Mouse (Mus musculus): ENCODE data around the gene Erc2. TPM values are rescaled to one million over a fixed set of nuclear protein-coding genes. Genes with fewer than 3 reads are reported as not detected.
A peak's percentile ranks its signal among the peaks of the same experiment; 100 is the strongest.

Erc2 gene
- total RNA-seq, 2 experiments from 2014 or later: 203 to 224 TPM

DNA sequence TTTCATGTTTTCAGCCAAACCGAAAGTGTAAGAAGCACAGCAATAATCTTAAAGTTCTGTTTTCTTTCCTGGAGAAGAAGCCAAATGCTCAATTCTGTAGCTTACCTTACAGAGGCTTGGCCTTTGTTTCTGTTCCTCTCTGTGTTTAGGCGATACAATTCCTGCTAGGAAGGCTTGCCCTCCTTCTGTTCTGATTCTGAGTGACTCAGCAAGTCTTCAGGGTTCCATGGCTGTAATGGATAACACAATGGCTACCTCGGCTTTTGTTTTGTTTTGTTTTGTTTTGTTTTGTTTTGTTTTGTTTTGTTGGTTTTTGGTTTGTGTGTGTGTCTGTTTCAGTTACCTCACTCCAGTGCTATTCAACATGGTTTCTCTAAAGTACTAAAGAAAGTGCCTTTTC, 757.9 kb downstream of the Erc2 start:
- no peak for DNase-seq (ENCODE audit: extremely low spot score in 1 of 2, low spot score in 2 of 2)
- H3K27ac ChIP-seq: no peak overlapping the region
- no peak for TF ChIP-seq CTCF (IDR thresholded peaks at IDR 0.05)
- intact Hi-C loops (cut with DNase I): no loop called here
- no peak overlapping the region for H3K4me3 ChIP-seq

DNA sequence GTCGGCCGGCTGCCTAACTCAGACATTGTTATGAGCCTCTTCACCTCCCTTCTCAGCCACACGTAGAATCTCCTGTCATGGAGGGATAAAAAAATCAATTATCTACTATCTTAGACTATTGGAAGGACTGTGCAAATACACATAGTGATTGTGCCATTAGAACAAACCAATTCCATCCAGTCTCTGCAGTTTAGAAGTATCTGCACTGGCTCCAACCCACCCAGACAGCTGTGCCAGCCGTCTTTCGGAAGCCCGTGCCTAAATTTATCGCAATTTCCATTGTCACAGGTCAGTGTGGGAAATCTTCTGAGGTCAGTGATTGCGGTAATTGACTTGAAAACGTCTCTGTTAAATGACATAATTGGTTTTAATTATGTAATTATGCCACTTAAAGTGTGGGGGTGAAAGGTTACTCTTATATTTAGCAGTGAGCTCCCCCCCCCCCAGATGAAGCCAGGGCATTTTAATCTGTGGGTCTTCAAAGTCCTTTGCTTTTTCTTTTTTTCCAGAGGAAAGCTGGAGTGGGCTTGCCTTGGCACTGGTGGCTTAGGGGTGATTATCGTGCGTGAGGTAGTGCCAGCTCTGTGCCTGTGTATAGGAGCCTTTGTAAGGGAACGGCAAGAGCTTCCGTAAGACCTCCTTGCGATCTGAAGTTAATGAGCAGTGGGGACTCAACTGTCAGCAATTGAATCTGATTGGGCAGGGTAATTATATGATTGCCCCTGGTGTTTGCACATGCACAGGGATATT, 759.7 kb downstream of the Erc2 start:
- no peak for DNase-seq (ENCODE audit: extremely low spot score in 1 of 2, low spot score in 2 of 2)
- no peak overlapping the region for H3K4me3 ChIP-seq
- intact Hi-C loops (cut with DNase I): no loop called here
- H3K27ac ChIP-seq: no peak overlapping the region
- no peak for TF ChIP-seq CTCF (IDR thresholded peaks at IDR 0.05)

DNA sequence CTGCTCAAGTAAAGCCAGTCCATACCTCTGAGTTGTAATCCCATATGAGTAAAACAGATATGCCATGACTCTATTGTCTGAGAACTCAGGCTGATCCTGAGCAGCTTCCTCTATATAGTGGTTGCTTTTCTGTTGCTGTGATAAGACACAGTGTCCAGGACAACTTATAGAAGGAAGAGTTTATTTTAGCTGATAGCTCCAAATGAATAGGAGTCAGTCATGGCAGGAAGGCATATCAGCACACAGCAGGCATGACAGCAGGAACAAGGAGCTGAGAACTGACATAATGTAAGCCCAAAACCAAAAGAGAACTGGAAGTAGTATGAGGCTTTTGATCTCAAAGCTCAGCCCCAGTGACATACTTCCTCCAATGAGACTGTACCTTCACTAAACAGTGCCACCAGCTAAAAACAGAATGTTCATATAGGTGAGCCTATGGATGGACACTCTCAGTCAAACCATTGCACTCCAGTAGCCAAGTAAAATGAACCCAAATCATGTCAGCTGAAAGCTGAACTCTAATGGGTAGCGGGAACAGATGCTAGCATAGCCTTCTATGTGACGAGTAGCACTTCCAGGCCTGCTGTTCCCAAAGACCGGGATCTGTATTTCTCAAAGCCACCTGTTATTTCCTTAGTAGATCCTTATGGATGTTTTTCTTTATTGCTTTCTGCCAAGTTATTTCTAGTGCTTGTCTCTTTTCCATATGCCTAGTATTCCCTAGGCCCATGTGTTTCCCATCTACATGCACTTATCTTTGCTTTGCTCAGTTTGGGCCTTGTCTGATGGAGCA, 764.8 kb downstream of the Erc2 start:
- Histone ChIP-seq H3K4me3 (no peak overlapping the region), H3K27ac (no peak overlapping the region)
- no peak for TF ChIP-seq CTCF (IDR thresholded peaks at IDR 0.05)
- DNase-seq (ENCODE audit: extremely low spot score in 1 of 2, low spot score in 2 of 2): no peak
- intact Hi-C loops (cut with DNase I): no loop called here

DNA sequence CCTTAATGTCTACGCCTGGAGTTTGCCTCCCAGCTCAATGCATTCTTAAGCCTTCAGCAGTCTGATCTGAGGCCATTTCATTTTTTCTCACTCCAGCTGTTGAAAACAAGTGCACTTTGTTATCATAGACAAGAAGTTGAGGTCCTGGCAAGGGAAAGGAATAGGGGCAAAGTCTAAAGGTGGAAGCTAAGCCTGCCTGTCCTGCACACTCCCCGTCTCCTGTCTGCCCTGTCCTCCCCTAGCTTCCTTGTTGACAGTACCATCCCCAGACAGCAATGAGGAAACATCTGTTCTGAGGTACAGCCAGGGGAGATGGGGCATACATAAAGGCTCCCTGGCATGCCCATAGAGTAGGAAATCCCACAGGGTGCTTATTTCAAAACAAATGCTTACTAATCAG, 776.7 kb downstream of the Erc2 start:
- Histone ChIP-seq H3K27ac (no peak overlapping the region), H3K4me3 (no peak overlapping the region)
- intact Hi-C loops (cut with DNase I): no loop called here
- TF ChIP-seq CTCF (IDR thresholded peaks at IDR 0.05): no peak
- no peak for DNase-seq (ENCODE audit: extremely low spot score in 1 of 2, low spot score in 2 of 2)

DNA sequence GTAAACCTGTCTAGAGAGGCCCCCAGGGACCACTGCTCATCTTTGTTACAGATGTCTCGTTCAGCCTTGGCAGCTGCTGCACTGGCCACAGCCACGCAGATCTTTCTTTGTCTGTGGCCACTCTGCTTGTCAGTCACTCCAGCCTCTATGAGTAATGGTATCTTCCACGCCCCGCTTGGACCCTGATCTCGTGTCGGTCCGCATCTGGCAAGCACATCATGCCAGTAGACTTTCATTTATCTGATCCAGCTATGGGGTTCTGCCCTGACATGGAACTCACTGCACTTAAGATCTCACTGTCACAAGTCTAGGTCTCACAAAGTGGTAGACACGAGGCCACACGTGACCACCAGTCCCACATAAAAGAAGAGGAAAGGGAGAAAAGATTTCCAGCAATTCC, 777.7 kb downstream of the Erc2 start:
- no peak for TF ChIP-seq CTCF (IDR thresholded peaks at IDR 0.05)
- intact Hi-C loops (cut with DNase I): no loop called here
- Histone ChIP-seq H3K4me3 (no peak overlapping the region), H3K27ac (no peak overlapping the region)
- no peak for DNase-seq (ENCODE audit: extremely low spot score in 1 of 2, low spot score in 2 of 2)

DNA sequence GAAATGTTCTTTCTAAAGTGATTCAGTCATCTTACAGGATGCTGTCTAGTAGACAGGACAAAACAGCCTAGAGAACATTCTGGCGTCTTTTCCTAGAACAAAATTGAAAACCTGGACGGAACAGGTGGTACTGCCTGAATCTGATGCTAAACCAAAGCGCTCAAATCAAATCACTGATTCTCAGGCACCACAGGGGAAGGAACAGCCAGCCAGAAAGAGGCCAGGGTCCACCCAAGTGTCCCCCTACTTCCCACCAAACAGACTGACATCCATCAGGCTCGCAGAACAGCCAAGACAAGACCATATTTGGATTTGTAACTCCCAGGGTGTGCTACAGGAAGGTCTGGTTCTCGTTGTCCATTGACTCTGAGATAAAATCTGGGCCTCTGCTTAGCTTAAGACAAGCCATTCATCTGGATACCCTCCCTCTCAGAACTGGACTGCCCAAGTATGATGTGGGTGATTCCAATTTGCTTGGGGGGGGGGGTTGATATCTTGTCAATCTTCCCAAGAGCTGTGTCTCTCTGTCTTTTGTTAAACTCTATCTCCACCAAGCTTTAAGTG, 783.1 kb downstream of the Erc2 start:
- intact Hi-C loops (cut with DNase I): no loop called here
- Histone ChIP-seq H3K27ac (no peak overlapping the region), H3K4me3 (no peak overlapping the region)
- DNase-seq (ENCODE audit: extremely low spot score in 1 of 2, low spot score in 2 of 2): no peak
- TF ChIP-seq CTCF (IDR thresholded peaks at IDR 0.05): no peak

DNA sequence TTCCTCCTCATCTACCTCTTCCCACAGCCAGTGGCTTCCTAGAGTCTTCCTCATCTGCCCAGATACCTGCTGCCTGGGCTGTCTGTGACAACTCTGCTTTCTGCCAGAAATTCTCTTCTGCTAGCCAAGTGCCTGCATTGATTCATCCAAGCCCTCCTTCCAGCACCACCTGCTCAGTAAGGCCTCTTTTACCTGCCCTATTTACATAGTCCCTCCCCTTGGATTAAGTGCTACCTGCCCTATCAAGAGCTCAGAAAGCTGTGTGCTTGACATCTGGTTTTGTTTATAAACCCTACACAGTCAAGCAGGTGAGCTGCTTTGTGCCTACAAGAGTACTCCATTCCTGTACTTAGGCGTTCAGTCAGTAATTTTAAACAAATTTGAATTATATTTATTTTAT, 787.2 kb downstream of the Erc2 start:
- intact Hi-C loops (cut with DNase I): no loop called here

DNA sequence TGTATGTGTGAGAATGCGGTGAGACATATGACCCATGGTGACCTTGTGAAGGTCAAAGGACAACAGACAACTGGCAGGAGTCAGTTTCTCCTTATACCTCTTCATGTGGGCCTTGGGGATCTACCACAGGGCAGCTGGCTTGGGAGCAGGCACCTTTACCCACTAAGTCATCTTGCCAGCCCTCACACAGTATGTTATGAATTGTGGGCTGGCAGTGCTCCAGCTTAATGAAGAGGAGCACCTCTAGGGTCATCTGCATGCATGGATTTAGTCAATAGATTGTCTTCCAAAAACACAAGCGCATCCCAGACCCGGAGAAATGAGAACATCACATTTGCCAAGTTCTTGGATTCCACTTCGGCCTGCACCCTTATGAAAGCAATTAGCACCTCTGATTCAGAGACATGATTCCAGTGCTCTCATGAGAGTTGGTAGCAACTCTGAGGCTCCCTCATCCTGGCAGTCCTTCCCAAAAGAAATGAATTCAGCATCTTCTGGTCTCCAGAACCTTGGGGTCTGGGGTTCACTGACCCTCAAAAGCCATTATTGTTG, 787.6 kb downstream of the Erc2 start:
- TF ChIP-seq CTCF (IDR thresholded peaks at IDR 0.05): no peak
- Histone ChIP-seq H3K27ac (peak overlapping the region; percentile 70), H3K4me3 (no peak overlapping the region)
- DNase-seq (ENCODE audit: extremely low spot score in 1 of 2, low spot score in 2 of 2): no peak
- intact Hi-C loops (cut with DNase I): no loop called here

More for the DNA sequence above, 787.2 kb downstream of the Erc2 start:
- Histone ChIP-seq H3K4me3 (no peak overlapping the region), H3K27ac (peak overlapping the region; percentile 70)
- no peak for TF ChIP-seq CTCF (IDR thresholded peaks at IDR 0.05)
- DNase-seq (ENCODE audit: extremely low spot score in 1 of 2, low spot score in 2 of 2): no peak

DNA sequence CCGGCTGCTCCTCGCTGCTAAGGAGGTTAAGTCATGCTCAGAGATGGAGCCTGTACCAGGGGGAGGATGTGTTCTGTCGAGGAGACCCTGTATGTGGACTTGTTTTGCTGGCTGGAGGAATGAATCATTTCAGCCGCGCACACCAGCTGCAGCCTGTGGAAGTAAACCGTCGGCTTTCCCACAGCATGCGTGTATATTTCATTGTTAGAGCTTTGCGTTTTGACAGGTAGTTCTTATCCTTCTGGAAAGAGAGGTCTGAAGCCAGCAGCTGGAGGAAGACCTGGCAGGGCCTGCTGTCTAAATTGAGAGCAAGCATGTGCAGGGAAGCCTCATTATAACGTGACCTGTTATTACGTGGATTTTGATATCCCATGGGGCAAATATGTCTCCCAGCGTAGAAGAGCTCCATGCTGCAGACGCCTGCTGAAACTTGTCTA, 788.6 kb downstream of the Erc2 start:
- intact Hi-C loops (cut with DNase I): no loop called here
- H3K27ac ChIP-seq: peak overlapping the region; percentile 70

DNA sequence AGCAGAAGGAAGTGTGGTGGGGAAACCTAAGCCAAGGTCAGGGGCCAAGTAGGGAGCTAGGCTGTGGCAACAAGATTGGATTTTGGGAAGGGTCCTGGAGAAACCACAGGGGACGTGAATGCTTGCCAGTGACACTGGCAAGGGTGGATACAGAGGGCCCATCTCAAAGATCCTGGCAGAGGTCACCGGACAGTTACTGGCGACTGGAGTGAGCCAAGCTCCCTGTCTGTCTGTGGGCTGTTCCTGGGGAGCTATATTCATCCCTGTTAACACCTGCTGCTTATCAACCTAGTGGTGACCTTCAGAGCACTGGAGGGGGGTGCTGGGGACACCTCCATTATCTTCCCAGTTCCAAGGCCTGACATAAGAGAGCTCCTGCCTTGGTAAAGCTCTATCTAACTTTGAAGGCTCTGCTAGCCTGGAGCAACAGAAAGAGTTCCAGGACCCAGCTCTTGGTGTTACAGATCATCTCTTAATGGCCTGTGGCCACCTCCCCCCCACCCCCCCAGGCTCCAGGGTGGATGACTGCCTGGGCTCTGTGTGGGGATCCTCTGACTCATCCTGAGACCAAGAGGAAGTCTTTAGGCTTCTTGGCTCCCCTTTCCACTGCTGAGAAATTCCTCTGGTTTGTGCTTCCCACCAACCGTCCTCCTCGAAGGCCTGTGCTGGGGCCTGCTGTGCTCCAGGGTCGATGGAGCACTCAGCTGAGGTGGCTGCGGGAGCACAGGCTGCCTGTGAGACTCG, 790.2 kb downstream of the Erc2 start:
- H3K27ac ChIP-seq: peak overlapping the region; percentile 36; the same call in 1 of the 2 replicates
- intact Hi-C loops (cut with DNase I): no loop called here
- no peak for DNase-seq (ENCODE audit: extremely low spot score in 1 of 2, low spot score in 2 of 2)
- TF ChIP-seq CTCF (IDR thresholded peaks at IDR 0.05): no peak
- H3K4me3 ChIP-seq: no peak overlapping the region

More for the DNA sequence above, 788.6 kb downstream of the Erc2 start:
- H3K4me3 ChIP-seq: no peak overlapping the region
- DNase-seq (ENCODE audit: extremely low spot score in 1 of 2, low spot score in 2 of 2): no peak
- TF ChIP-seq CTCF (IDR thresholded peaks at IDR 0.05): no peak

DNA sequence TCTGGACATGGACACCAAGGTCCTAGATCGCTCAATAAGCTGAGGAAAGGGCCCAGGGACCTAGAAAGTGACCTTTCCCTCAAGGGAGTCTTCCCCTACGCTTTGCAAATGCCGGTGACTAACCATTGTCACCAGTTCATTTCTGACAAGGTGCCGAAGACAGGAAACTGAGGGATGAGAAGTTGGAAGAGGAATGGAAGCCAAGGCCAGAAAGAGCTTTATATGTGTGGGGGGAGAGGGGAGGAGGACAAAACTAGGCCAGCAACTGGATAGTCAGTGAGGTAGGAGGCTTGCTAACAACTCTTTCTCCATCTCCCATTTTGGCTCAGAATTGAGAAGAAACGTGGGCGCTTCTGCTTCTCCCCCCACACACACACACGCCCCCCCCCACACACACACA, 791.3 kb downstream of the Erc2 start:
- H3K27ac ChIP-seq: peak overlapping the region; percentile 55
- DNase-seq (ENCODE audit: extremely low spot score in 1 of 2, low spot score in 2 of 2): no peak
- H3K4me3 ChIP-seq: no peak overlapping the region
- TF ChIP-seq CTCF (IDR thresholded peaks at IDR 0.05): no peak
- intact Hi-C loops (cut with DNase I): no loop called here

Data from left cerebral cortex, adult 2 months (tissue).